Mouse (Mus musculus): ENCODE measurements around the gene Aurkb. TPM values are rescaled to one million over a fixed set of nuclear protein-coding genes. Genes with fewer than 3 reads are reported as not detected.

The Aurkb gene
- polyA plus RNA-seq, 1 experiment from 2014 or later, result 34.1 TPM

DNA sequence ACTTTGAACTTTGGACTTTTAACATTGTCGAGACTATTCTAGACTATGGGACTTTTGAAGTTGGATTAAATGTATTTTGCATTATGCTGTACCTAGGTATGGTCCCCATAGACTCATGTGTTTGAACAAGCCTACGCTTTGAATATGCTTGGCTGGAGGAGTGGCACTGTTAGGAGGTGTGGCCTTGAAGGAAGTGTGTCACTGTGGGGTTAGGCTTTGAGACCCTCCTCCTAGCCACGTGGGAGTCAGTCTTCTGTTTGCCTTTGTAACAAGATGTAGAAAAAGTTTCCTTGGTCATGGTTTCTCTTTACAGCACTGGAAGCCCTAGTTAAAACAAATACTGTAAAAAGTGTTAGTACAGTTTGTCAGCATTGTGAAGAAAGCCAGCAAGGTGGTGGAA is 8.4 kb downstream of the Aurkb start:
- DNase-seq (ENCODE audit: low read depth, low spot score) (no peak), ATAC-seq (no peak)
- no peak for TF ChIP-seq CTCF (IDR thresholded peaks at IDR 0.05)
- in situ Hi-C loops (cut with MboI; ENCODE audit: low pct_unique_long_range_greater_than_20kb), result no loop called here
- no peaks in the 10 kb centered on the region for H3K27me3 ChIP-seq
- POLR2A ChIA-PET, result no interaction called here
- CTCF ChIA-PET, result interaction anchor here (1.5 kb wide), 1 partner anchor 18 kb away, joined by 3 read pairs; no protein-coding TSS in a partner anchor

DNA sequence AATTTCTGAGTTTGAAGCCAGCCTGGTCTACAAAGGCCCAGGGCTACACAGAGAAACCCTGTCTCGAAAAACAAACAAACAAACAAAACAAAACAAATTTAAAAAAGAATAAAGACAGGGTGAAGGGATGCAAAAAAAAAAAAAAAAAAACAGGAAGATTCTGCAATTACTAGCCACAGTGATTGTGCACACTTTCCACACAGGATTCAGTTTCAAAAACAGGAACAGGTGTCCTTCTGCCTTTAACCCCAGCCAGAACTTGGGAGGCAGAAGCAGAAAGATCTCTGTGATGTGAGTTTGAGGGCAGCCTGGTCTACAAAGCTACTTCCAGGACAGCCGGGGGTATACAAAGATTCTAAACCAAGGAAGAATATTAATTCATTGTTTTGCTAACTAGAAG is 12.8 kb downstream of the Aurkb start:
- ChIA-PET CTCF (interaction anchor here (1.3 to 1.5 kb wide), 2 partner anchors 11 to 14 kb away, joined by 3 read pairs; no protein-coding TSS in a partner anchor), POLR2A (interaction anchor here (2.0 kb wide), 1 partner anchor 12 kb away, joined by 8 read pairs; the partner anchor contains the start of gene Aurkb)
- TF ChIP-seq CTCF (IDR thresholded peaks at IDR 0.05), result no peak
- DNase-seq (ENCODE audit: low read depth, low spot score), result no peak
- no peaks in the 10 kb centered on the region for H3K27me3 ChIP-seq
- no peak for ATAC-seq
- in situ Hi-C loops (cut with MboI; ENCODE audit: low pct_unique_long_range_greater_than_20kb), result no loop called here

GRCm38 (mm10) chr11:69058729-69059356 is 13.4 kb downstream of the Aurkb start:
- no peak for TF ChIP-seq CTCF (IDR thresholded peaks at IDR 0.05)
- POLR2A ChIA-PET, result interaction anchor here (1.4 to 2.3 kb wide), 5 partner anchors 8 to 20 kb away, joined by 4 to 13 read pairs (median 8); partner anchors contain the start of gene Aurkb
- no peaks in the 10 kb centered on the region for H3K27me3 ChIP-seq
- in situ Hi-C loops (cut with MboI; ENCODE audit: low pct_unique_long_range_greater_than_20kb), result no loop called here
- CTCF ChIA-PET, result interaction anchor here (0.9 to 1.8 kb wide), 6 partner anchors 8 to 55 kb away, joined by 3 to 5 read pairs (median 4); no protein-coding TSS in a partner anchor
- ATAC-seq (peak; percentile 8), DNase-seq (ENCODE audit: low read depth, low spot score) (no peak)

DNA sequence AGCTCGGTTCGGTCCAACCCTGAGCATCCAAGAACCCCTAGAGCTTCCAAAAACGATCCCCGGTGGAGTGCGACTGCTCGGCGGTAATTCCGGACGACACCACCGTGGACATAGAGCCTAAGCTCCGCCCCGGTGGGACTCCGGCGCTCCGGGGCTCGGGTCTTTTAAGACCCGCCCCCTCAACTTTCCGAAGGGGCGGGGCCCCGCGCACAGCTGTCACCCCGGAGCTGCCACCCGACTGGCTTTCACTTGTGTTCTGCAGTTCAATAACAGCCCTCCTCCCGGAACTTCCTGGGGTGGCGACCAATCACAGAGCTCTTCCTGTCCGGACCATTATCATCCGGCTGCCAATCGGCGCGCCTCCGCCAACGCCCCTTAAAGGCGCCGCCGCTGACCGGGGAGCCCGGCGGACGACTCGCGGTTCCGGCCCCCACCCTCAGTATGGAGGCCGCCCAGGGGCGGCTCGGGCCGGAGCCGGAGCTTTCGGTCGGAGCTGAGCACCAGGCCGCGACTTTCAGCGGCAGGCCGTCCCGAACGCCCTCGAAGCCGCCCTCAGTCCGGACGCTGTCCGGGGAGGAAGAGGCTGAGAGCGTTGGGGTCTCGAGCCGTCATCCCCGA is 14.0 kb downstream of the Aurkb start, which contains the start of gene Borcs6:
Borcs6 (plus strand) TSS at position 361 of the 618 bp plus-strand sequence.
- POLR2A ChIA-PET, result interaction anchor here (0.7 to 2.3 kb wide), 8 partner anchors 9 to 65 kb away, joined by 3 to 13 read pairs (median 5); partner anchors contain the start of gene Aurkb
- no peak for DNase-seq (ENCODE audit: low read depth, low spot score)
- in situ Hi-C loops (cut with MboI; ENCODE audit: low pct_unique_long_range_greater_than_20kb), result no loop called here

GRCm38 (mm10) chr11:69059975-69060411 is 14.5 kb downstream of the Aurkb start:
- CTCF ChIA-PET, result interaction anchor here (1.1 to 1.8 kb wide), 5 partner anchors 9 to 63 kb away, joined by 4 to 5 read pairs (median 4); partner anchors contain the start of gene 9130213A22Rik
- POLR2A ChIA-PET, result interaction anchor here (0.7 to 2.3 kb wide), 8 partner anchors 9 to 64 kb away, joined by 3 to 13 read pairs (median 5); partner anchors contain the start of gene Aurkb
- in situ Hi-C loops (cut with MboI; ENCODE audit: low pct_unique_long_range_greater_than_20kb), result loop anchor here (10.0 kb wide), 1 partner anchor 185 kb away; no protein-coding TSS in a partner anchor
- ATAC-seq (no peak), DNase-seq (ENCODE audit: low read depth, low spot score) (no peak)
- no peak for TF ChIP-seq CTCF (IDR thresholded peaks at IDR 0.05)
- no peaks in the 10 kb centered on the region for H3K27me3 ChIP-seq

More for the DNA sequence above, 14.0 kb downstream of the Aurkb start, which contains the start of gene Borcs6:
- no peak for TF ChIP-seq CTCF (IDR thresholded peaks at IDR 0.05)
- H3K27me3 ChIP-seq, result no peaks in the 10 kb centered on the region
- CTCF ChIA-PET, result interaction anchor here (0.9 to 1.8 kb wide), 5 partner anchors 9 to 54 kb away, joined by 3 to 5 read pairs (median 4); no protein-coding TSS in a partner anchor
- ATAC-seq, result peak; percentile 86

GRCm38 (mm10) chr11:69060448-69061254 is 15.2 kb downstream of the Aurkb start:
- POLR2A ChIA-PET, result interaction anchor here (1.2 to 2.3 kb wide), 6 partner anchors 10 to 37 kb away, joined by 3 to 13 read pairs (median 5); no protein-coding TSS in a partner anchor
- CTCF ChIA-PET, result interaction anchor here (0.7 to 1.8 kb wide), 7 partner anchors 20 to 62 kb away, joined by 3 to 5 read pairs (median 4); partner anchors contain the start of gene 9130213A22Rik
- TF ChIP-seq CTCF (IDR thresholded peaks at IDR 0.05), result no peak
- ATAC-seq (no peak), DNase-seq (ENCODE audit: low read depth, low spot score) (no peak)
- no peaks in the 10 kb centered on the region for H3K27me3 ChIP-seq
- in situ Hi-C loops (cut with MboI; ENCODE audit: low pct_unique_long_range_greater_than_20kb), result loop anchor here (10.0 kb wide), 1 partner anchor 184 kb away; no protein-coding TSS in a partner anchor

- ChIA-PET POLR2A (interaction anchor here (0.8 kb wide), 1 partner anchor 11 kb away, joined by 4 read pairs; no protein-coding TSS in a partner anchor), CTCF (interaction anchor here (0.7 to 6.7 kb wide), 7 partner anchors 17 to 62 kb away, joined by 3 to 78 read pairs (median 4); partner anchors contain the start of genes 9130213A22Rik, Aloxe3 and Hes7)
- no peaks in the 10 kb centered on the region for H3K27me3 ChIP-seq
- in situ Hi-C loops (cut with MboI; ENCODE audit: low pct_unique_long_range_greater_than_20kb), result loop anchor here (10.0 kb wide), 1 partner anchor 183 kb away; no protein-coding TSS in a partner anchor
- DNase-seq (ENCODE audit: low read depth, low spot score) (no peak), ATAC-seq (no peak)
- no peak for TF ChIP-seq CTCF (IDR thresholded peaks at IDR 0.05)
Observed at GRCm38 (mm10) chr11:69061255-69061912, 15.9 kb downstream of the Aurkb start.

GRCm38 (mm10) chr11:69062194-69062760 is 16.8 kb downstream of the Aurkb start:
- POLR2A ChIA-PET, result interaction anchor here (0.7 to 2.9 kb wide), 3 partner anchors 12 to 60 kb away, joined by 3 to 20 read pairs (median 4); partner anchors contain the start of gene 9130213A22Rik
- CTCF ChIA-PET, result interaction anchor here (1.5 to 6.7 kb wide), 3 partner anchors 18 to 61 kb away, joined by 4 to 78 read pairs (median 4); partner anchors contain the start of genes 9130213A22Rik, Aloxe3 and Hes7
- in situ Hi-C loops (cut with MboI; ENCODE audit: low pct_unique_long_range_greater_than_20kb), result loop anchor here (10.0 kb wide), 1 partner anchor 183 kb away; no protein-coding TSS in a partner anchor
- H3K27me3 ChIP-seq, result no peaks in the 10 kb centered on the region
- ATAC-seq, result no peak
- TF ChIP-seq CTCF (IDR thresholded peaks at IDR 0.05), result no peak
- DNase-seq (ENCODE audit: low read depth, low spot score), result no peak

Data from Patski (cell line).